Mouse (Mus musculus) stomach, postnatal 0 days (tissue): ENCODE data around the gene Txndc12.

Experiments used
- CTCF ChIP-seq: IDR thresholded peaks from 2 replicates; pipeline ENCODE4 v1.5.1; 2016; ENCODE audit warnings: antibody characterized with exemption, low read depth, mild to moderate bottlenecking, moderate library complexity
- EP300 ChIP-seq: optimal IDR thresholded peaks from 2 replicates; pipeline ENCODE3; 2016; ENCODE audit warnings: antibody characterized with exemption

GRCm38 (mm10) chr4:108811550-108811949 lies 22.9 kb upstream of the Txndc12 start:
- no peak for TF ChIP-seq CTCF
- no peak for TF ChIP-seq EP300
